Mouse (Mus musculus): ENCODE measurements at regions not wholly inside any gene's neighbourhood (a gene's known extent, or its start where the extent isn't known, plus 50 kb on each side); places are given as distances from the start of the nearest gene placed in this dataset.
A peak's percentile ranks its signal among the peaks of the same experiment; 100 is the strongest.

- Histone ChIP-seq H3K9ac (no peak overlapping the region), H3K4me2 (no peak overlapping the region), H3K27me3 (no peaks in the 10 kb centered on the region), H3K27ac (no peak overlapping the region), H3K4me3 (no peak overlapping the region), H3K4me1 (peaks cover 9% of the 10 kb centered on the region; the same call in 1 of the 2 replicates), H3K36me3 (no peaks in the 10 kb centered on the region), H3K9me3 (no peaks in the 10 kb centered on the region)
- peak; percentile 42; the same call in 1 of the 2 replicates for ATAC-seq (ENCODE audit: borderline replicate concordance, extremely low read depth, low FRiP score, low TSS enrichment)
- WGBS: 14% methylated on average over 6 of the region's 6 CpGs
These were observed 290.7 kb downstream of the Rngtt start for GRCm38 (mm10) chr4:33600805-33601204.

- Histone ChIP-seq H3K4me3 (no peak overlapping the region), H3K9ac (no peak overlapping the region), H3K27ac (no peak overlapping the region), H3K9me3 (no peaks in the 10 kb centered on the region), H3K27me3 (no peaks in the 10 kb centered on the region), H3K36me3 (no peaks in the 10 kb centered on the region), H3K4me2 (no peak overlapping the region), H3K4me1 (peaks cover 9% of the 10 kb centered on the region; the same call in 1 of the 2 replicates)
- ATAC-seq (ENCODE audit: borderline replicate concordance, extremely low read depth, low FRiP score, low TSS enrichment): no peak
- 80% methylated on average over 5 of the region's 5 CpGs for WGBS
These were observed 294.5 kb downstream of the Rngtt start for GRCm38 (mm10) chr4:33604636-33605035.

- Histone ChIP-seq H3K36me3 (no peaks in the 10 kb centered on the region), H3K4me2 (no peak overlapping the region), H3K9me3 (no peaks in the 10 kb centered on the region), H3K27ac (no peak overlapping the region), H3K4me1 (no peaks in the 10 kb centered on the region), H3K27me3 (no peaks in the 10 kb centered on the region), H3K9ac (no peak overlapping the region), H3K4me3 (no peak overlapping the region)
- no peak for ATAC-seq (ENCODE audit: borderline replicate concordance, extremely low read depth, low FRiP score, low TSS enrichment)
- WGBS: 88% methylated on average over 5 of the region's 5 CpGs
These were observed 284.4 kb upstream of the Cnr1 start for GRCm38 (mm10) chr4:33639821-33640575.

GRCm38 (mm10) chr4:33640576-33641255 lies 283.7 kb upstream of the Cnr1 start:
- Histone ChIP-seq H3K9ac (no peak overlapping the region), H3K4me1 (no peaks in the 10 kb centered on the region), H3K4me2 (no peak overlapping the region), H3K36me3 (no peaks in the 10 kb centered on the region), H3K4me3 (no peak overlapping the region), H3K9me3 (no peaks in the 10 kb centered on the region), H3K27ac (no peak overlapping the region), H3K27me3 (no peaks in the 10 kb centered on the region)
- ATAC-seq (ENCODE audit: borderline replicate concordance, extremely low read depth, low FRiP score, low TSS enrichment): no peak
- 73% methylated on average over 11 of the region's 11 CpGs for WGBS

GRCm38 (mm10) chr4:33641883-33642282 lies 282.5 kb upstream of the Cnr1 start:
- no peak for ATAC-seq (ENCODE audit: borderline replicate concordance, extremely low read depth, low FRiP score, low TSS enrichment)
- H3K27ac ChIP-seq: no peak overlapping the region
- WGBS: 65% methylated on average over 6 of the region's 6 CpGs
- no peak overlapping the region for H3K4me2 ChIP-seq
- H3K4me3 ChIP-seq: no peak overlapping the region
- H3K9me3 ChIP-seq: no peaks in the 10 kb centered on the region
- H3K27me3 ChIP-seq: no peaks in the 10 kb centered on the region
- H3K36me3 ChIP-seq: no peaks in the 10 kb centered on the region
- no peaks in the 10 kb centered on the region for H3K4me1 ChIP-seq
- H3K9ac ChIP-seq: no peak overlapping the region

- Histone ChIP-seq H3K27ac (no peak overlapping the region), H3K36me3 (no peaks in the 10 kb centered on the region), H3K27me3 (no peaks in the 10 kb centered on the region), H3K9me3 (no peaks in the 10 kb centered on the region), H3K9ac (no peak overlapping the region), H3K4me1 (no peaks in the 10 kb centered on the region), H3K4me3 (no peak overlapping the region), H3K4me2 (no peak overlapping the region)
- no peak for ATAC-seq (ENCODE audit: borderline replicate concordance, extremely low read depth, low FRiP score, low TSS enrichment)
- WGBS: 78% methylated on average over 13 of the region's 13 CpGs
These were observed 281.9 kb upstream of the Cnr1 start for GRCm38 (mm10) chr4:33642526-33642925.

- no peaks in the 10 kb centered on the region for H3K27me3 ChIP-seq
These were observed 279.2 kb upstream of the Cnr1 start for GRCm38 (mm10) chr4:33645217-33645616.

GRCm38 (mm10) chr4:33651292-33651691 lies 273.1 kb upstream of the Cnr1 start:
- no peak for ATAC-seq (ENCODE audit: borderline replicate concordance, extremely low read depth, low FRiP score, low TSS enrichment)
- Histone ChIP-seq H3K4me2 (no peak overlapping the region), H3K4me1 (no peaks in the 10 kb centered on the region), H3K27ac (no peak overlapping the region), H3K4me3 (no peak overlapping the region), H3K9ac (no peak overlapping the region), H3K36me3 (no peaks in the 10 kb centered on the region), H3K9me3 (no peaks in the 10 kb centered on the region), H3K27me3 (no peaks in the 10 kb centered on the region)
- 73% methylated on average over 5 of the region's 5 CpGs for WGBS

More at GRCm38 (mm10) chr4:33645217-33645616, 279.2 kb upstream of the Cnr1 start:
- Histone ChIP-seq H3K4me2 (no peak overlapping the region), H3K4me3 (no peak overlapping the region), H3K9me3 (no peaks in the 10 kb centered on the region), H3K27ac (no peak overlapping the region), H3K9ac (no peak overlapping the region), H3K4me1 (no peaks in the 10 kb centered on the region), H3K36me3 (no peaks in the 10 kb centered on the region)
- ATAC-seq (ENCODE audit: borderline replicate concordance, extremely low read depth, low FRiP score, low TSS enrichment): no peak
- WGBS: 71% methylated on average over 2 of the region's 2 CpGs

- no peak overlapping the region for H3K4me2 ChIP-seq
These were observed 264.6 kb upstream of the Cnr1 start for GRCm38 (mm10) chr4:33659766-33660165.

GRCm38 (mm10) chr4:33660553-33660952 lies 263.8 kb upstream of the Cnr1 start:
- 79% methylated on average over 5 of the region's 5 CpGs for WGBS
- no peaks in the 10 kb centered on the region for H3K9me3 ChIP-seq
- H3K4me3 ChIP-seq: no peak overlapping the region
- no peaks in the 10 kb centered on the region for H3K36me3 ChIP-seq
- H3K4me2 ChIP-seq: no peak overlapping the region
- H3K27ac ChIP-seq: no peak overlapping the region
- H3K4me1 ChIP-seq: peaks cover 23% of the 10 kb centered on the region
- ATAC-seq (ENCODE audit: borderline replicate concordance, extremely low read depth, low FRiP score, low TSS enrichment): no peak
- H3K9ac ChIP-seq: no peak overlapping the region
- H3K27me3 ChIP-seq: no peaks in the 10 kb centered on the region

More at GRCm38 (mm10) chr4:33659766-33660165, 264.6 kb upstream of the Cnr1 start:
- H3K4me3 ChIP-seq: no peak overlapping the region
- no peak overlapping the region for H3K27ac ChIP-seq
- WGBS: 86% methylated on average over 14 of the region's 14 CpGs
- no peaks in the 10 kb centered on the region for H3K36me3 ChIP-seq
- H3K9ac ChIP-seq: no peak overlapping the region
- ATAC-seq (ENCODE audit: borderline replicate concordance, extremely low read depth, low FRiP score, low TSS enrichment): no peak
- no peaks in the 10 kb centered on the region for H3K27me3 ChIP-seq
- no peaks in the 10 kb centered on the region for H3K9me3 ChIP-seq
- peaks cover 17% of the 10 kb centered on the region for H3K4me1 ChIP-seq

GRCm38 (mm10) chr4:33661862-33662261 lies 262.5 kb upstream of the Cnr1 start:
- Histone ChIP-seq H3K27ac (no peak overlapping the region), H3K9me3 (no peaks in the 10 kb centered on the region), H3K9ac (no peak overlapping the region), H3K4me3 (no peak overlapping the region), H3K4me1 (peaks cover 23% of the 10 kb centered on the region), H3K4me2 (no peak overlapping the region), H3K36me3 (no peaks in the 10 kb centered on the region), H3K27me3 (no peaks in the 10 kb centered on the region)
- no peak for ATAC-seq (ENCODE audit: borderline replicate concordance, extremely low read depth, low FRiP score, low TSS enrichment)
- 86% methylated on average over 2 of the region's 3 CpGs for WGBS

- Histone ChIP-seq H3K9me3 (no peaks in the 10 kb centered on the region), H3K4me3 (no peak overlapping the region), H3K9ac (no peak overlapping the region), H3K36me3 (no peaks in the 10 kb centered on the region), H3K4me1 (peaks cover 23% of the 10 kb centered on the region), H3K4me2 (no peak overlapping the region), H3K27me3 (no peaks in the 10 kb centered on the region), H3K27ac (no peak overlapping the region)
- 54% methylated on average over 11 of the region's 11 CpGs for WGBS
- no peak for ATAC-seq (ENCODE audit: borderline replicate concordance, extremely low read depth, low FRiP score, low TSS enrichment)
These were observed 261.4 kb upstream of the Cnr1 start for GRCm38 (mm10) chr4:33662965-33663364.

All from lung, embryonic 15.5 days (tissue).